Mouse (Mus musculus) small intestine, adult 2 months (tissue): ENCODE measurements at regions not wholly inside any gene's neighbourhood (a gene's known extent, or its start where the extent isn't known, plus 50 kb on each side); places are given as distances from the start of the nearest gene placed in this dataset.

Experiments used
- H3K27ac ChIP-seq: fragments of 200-500 bp; 2 replicates; pipeline ENCODE4 v1.5.1; 2012; ENCODE audit warnings: low read depth, low read length, control low read depth, inconsistent platforms; ENCODE audit not compliant: insufficient read depth
- H3K27me3 ChIP-seq: fragments of 200-500 bp; 2 replicates; pipeline ENCODE4 v1.6.1; 2012; ENCODE audit warnings: mild to moderate bottlenecking, moderate library complexity, low read length, inconsistent platforms; ENCODE audit not compliant: control insufficient read depth, insufficient read depth
- H3K36me3 ChIP-seq: fragments of 200-500 bp; 2 replicates; pipeline ENCODE4 v1.6.1; 2012; ENCODE audit warnings: mild to moderate bottlenecking, low read length, control low read depth, inconsistent platforms; ENCODE audit not compliant: control insufficient read depth, insufficient read depth
- H3K4me1 ChIP-seq: fragments of 200-500 bp; 2 replicates; pipeline ENCODE4 v1.6.1; 2012; ENCODE audit warnings: low read length, inconsistent platforms, mixed read lengths; ENCODE audit not compliant: control insufficient read depth, insufficient read depth, insufficient read length
- H3K4me3 ChIP-seq: fragments of 200-500 bp; 2 replicates; pipeline ENCODE4 v1.5.1; 2012; ENCODE audit warnings: low read depth, mild to moderate bottlenecking, control low read depth, inconsistent platforms, low read length, moderate library complexity
- CTCF ChIP-seq: fragments of 200-500 bp; IDR thresholded peaks from 2 replicates; pipeline ENCODE4 v1.5.1; 2012; ENCODE audit warnings: low read depth, mild to moderate bottlenecking, control low read depth, inconsistent platforms, low read length, moderate library complexity, mixed read lengths; ENCODE audit not compliant: insufficient replicate concordance, insufficient read length; ENCODE audit errors: extremely low read depth
- POLR2A ChIP-seq: fragments of 200-500 bp; IDR thresholded peaks from 2 replicates; pipeline ENCODE4 v1.6.1; 2012; ENCODE audit warnings: low read depth, mild to moderate bottlenecking, control low read depth, inconsistent platforms, low read length, moderate library complexity
- WGBS: fragments of 180-500 bp; shearing (Covaris S2); methylation state at CpG from one replicate; pipeline ENCODE4 v1.1.7; 2018; 5-methylcytosine and 5-hydroxymethylcytosine counted together

DNA sequence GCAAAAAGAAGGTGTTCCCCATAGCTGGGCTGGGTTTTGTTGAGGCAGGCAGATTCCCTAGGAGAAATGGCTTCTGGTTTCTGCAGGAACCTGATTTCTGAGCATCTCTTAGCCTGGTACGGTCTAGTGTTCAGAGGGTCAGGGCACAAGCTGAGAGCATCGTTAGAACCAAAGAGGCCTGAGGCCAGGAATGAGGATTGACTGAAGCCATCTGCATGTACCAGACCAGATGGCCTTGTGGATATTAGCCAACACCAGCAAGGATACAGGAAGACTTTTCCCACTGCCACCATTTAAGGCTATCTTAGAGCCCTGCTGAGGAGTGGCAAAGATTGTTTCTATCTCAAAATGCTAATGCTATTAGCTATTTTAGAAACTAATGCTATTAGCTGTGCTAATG is 248.2 kb upstream of the 9630041A04Rik start:
- no peaks in the 10 kb centered on the region for H3K27me3 ChIP-seq
- H3K4me3 ChIP-seq: no peak overlapping the region
- 80% methylated on average over 2 of the region's 2 CpGs for whole genome bisulfite sequencing
- H3K36me3 ChIP-seq: no peaks in the 10 kb centered on the region
- H3K4me1 ChIP-seq: no peaks in the 10 kb centered on the region
- TF ChIP-seq CTCF (no peak), POLR2A (no peak)
- H3K27ac ChIP-seq: no peak overlapping the region

DNA sequence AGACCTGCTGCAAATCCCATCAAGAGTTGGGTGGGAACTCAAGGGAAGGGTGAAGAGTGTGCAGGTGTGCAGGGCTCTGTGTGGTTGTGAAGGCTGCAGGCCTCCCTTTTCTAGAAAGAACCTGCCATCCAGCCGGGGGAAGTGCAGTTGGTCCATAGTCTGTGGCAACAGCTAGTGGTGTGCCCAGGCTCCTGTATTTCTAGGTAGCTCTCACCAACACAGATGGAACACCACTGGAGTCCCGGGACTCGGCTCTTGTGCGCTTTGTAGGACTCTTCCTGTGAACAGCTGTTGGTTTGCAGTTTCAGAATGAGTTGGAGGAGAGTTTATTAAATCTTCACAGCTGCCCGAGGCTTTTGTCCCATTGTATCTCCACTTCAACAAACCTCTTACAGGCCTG is 248.7 kb upstream of the 9630041A04Rik start:
- 76% methylated on average over 5 of the region's 5 CpGs for WGBS
- no peak for TF ChIP-seq POLR2A
- no peak for TF ChIP-seq CTCF
- no peaks in the 10 kb centered on the region for H3K4me1 ChIP-seq
- no peaks in the 10 kb centered on the region for H3K27me3 ChIP-seq
- no peak overlapping the region for H3K4me3 ChIP-seq
- H3K27ac ChIP-seq: no peak overlapping the region
- no peaks in the 10 kb centered on the region for H3K36me3 ChIP-seq

- H3K4me3 ChIP-seq: no peak overlapping the region
- no peaks in the 10 kb centered on the region for H3K27me3 ChIP-seq
- no peaks in the 10 kb centered on the region for H3K36me3 ChIP-seq
- no peak for TF ChIP-seq POLR2A
- no peak for TF ChIP-seq CTCF
- WGBS: 64% methylated on average over 4 of the region's 4 CpGs
- no peak overlapping the region for H3K27ac ChIP-seq
- no peaks in the 10 kb centered on the region for H3K4me1 ChIP-seq
Observed at GRCm38 (mm10) chr9:101612571-101612970, 249.1 kb upstream of the 9630041A04Rik start.

GRCm38 (mm10) chr9:101611481-101611880 is 250.2 kb upstream of the 9630041A04Rik start:
- no peak overlapping the region for H3K27ac ChIP-seq
- H3K27me3 ChIP-seq: no peaks in the 10 kb centered on the region
- TF ChIP-seq POLR2A (no peak), CTCF (no peak)
- no peaks in the 10 kb centered on the region for H3K4me1 ChIP-seq
- no peak overlapping the region for H3K4me3 ChIP-seq
- H3K36me3 ChIP-seq: no peaks in the 10 kb centered on the region
- 22% methylated on average over 3 of the region's 3 CpGs for WGBS

DNA sequence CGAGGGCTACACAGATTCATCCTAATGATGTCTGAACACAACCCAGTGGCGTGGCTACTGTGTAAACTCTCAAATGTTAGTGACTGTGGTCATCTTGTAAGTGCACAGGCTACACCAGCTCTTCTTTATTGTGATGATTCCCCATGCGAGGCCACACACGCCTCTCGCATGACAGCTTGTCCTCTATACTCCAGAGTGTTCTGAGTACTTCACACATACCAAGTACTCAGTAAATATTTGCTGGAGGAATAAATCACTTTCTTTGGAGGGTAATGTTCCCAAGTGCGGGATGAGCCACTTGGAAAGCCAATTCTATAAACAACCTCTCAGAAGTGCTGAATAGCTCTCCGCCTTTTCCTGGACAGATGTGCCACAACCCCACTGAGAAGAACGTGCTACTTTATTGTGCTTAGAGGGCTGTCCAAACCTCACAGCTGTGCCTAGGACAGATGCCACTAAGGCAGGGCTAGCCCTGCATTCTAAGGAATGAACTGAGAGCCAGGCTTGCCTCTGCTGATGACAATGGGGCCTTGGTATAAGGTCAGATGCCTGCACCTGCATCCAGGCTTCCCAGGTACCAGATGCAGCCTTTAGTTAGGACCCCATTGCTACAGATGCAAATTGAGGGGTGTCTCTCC is 250.7 kb upstream of the 9630041A04Rik start:
- H3K27me3 ChIP-seq: no peaks in the 10 kb centered on the region
- H3K4me3 ChIP-seq: no peak overlapping the region
- H3K27ac ChIP-seq: no peak overlapping the region
- no peak for TF ChIP-seq POLR2A
- TF ChIP-seq CTCF: no peak
- H3K4me1 ChIP-seq: no peaks in the 10 kb centered on the region
- no peaks in the 10 kb centered on the region for H3K36me3 ChIP-seq
- 45% methylated on average over 8 of the region's 8 CpGs for WGBS

- TF ChIP-seq CTCF: no peak
- TF ChIP-seq POLR2A: no peak
- no peak overlapping the region for H3K4me3 ChIP-seq
- H3K36me3 ChIP-seq: no peaks in the 10 kb centered on the region
- no peak overlapping the region for H3K27ac ChIP-seq
- no peaks in the 10 kb centered on the region for H3K4me1 ChIP-seq
- H3K27me3 ChIP-seq: no peaks in the 10 kb centered on the region
- WGBS: 74% methylated on average over 4 of the region's 4 CpGs
Observed at GRCm38 (mm10) chr9:101610338-101610737, 251.3 kb upstream of the 9630041A04Rik start.

DNA sequence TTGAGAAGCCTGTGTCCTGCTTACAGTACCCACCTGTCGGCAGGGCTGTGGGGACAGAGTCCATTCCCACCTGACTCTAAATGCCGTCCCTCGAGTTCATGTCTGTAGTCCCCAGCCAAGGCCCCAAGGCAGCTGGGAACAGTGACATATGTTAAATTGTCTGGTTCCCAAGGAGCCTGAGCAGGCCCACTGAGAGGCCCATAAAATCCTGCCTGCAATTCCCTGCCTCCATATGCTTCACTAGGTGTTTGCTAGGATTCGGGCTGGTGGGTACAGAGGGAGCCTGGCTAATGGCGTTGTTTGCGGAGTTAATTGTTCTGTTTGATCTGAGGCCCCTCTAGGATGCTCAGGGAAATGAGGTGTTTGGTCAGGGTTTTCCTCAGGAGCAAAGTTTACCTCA is 258.8 kb upstream of the 9630041A04Rik start:
- Histone ChIP-seq H3K27me3 (no peaks in the 10 kb centered on the region), H3K27ac (no peak overlapping the region), H3K4me3 (no peak overlapping the region), H3K4me1 (no peaks in the 10 kb centered on the region), H3K36me3 (no peaks in the 10 kb centered on the region)
- TF ChIP-seq POLR2A (no peak), CTCF (no peak)
- 27% methylated on average over 6 of the region's 6 CpGs for WGBS
